Mouse (Mus musculus) C2C12 (cell line): Measurements from ENCODE around the gene Fbln2. TPM values are rescaled to one million over a fixed set of nuclear protein-coding genes. Genes with fewer than 3 reads are reported as not detected.

ENCODE experiments used
- H3K27me3 ChIP-seq: one replicate; pipeline ENCODE4 v1.6.1; 2011; ENCODE audit not compliant: control insufficient read depth, insufficient read depth, insufficient read length
- H3K36me3 ChIP-seq: one replicate; pipeline ENCODE4 v1.6.1; 2011; ENCODE audit not compliant: control insufficient read depth, insufficient read depth
- H3K4me3 ChIP-seq: one replicate; pipeline ENCODE4 v1.5.1; 2011; ENCODE audit warnings: mild to moderate bottlenecking, control low read depth; ENCODE audit not compliant: poor library complexity, insufficient read depth, severe bottlenecking
- H3K79me2 ChIP-seq: one replicate; pipeline ENCODE4 v1.6.1; 2011; ENCODE audit not compliant: control insufficient read depth, insufficient read depth
- H3K79me3 ChIP-seq: one replicate; pipeline ENCODE4 v1.6.1; 2011; ENCODE audit warnings: low read depth, control low read depth
- H3ac ChIP-seq: one replicate; pipeline ENCODE3; 2011; ENCODE audit warnings: low read depth; ENCODE audit not compliant: control insufficient read depth, insufficient read length
- CEBPB ChIP-seq: IDR thresholded peaks from one replicate; pipeline ENCODE4 v1.6.1; 2011; ENCODE audit warnings: low read depth, mild to moderate bottlenecking, control low read depth, moderate library complexity
- CTCF ChIP-seq: IDR thresholded peaks from one replicate; pipeline ENCODE4 v1.5.1; 2011; ENCODE audit not compliant: control insufficient read depth, insufficient read depth, insufficient read length
- FOSL1 ChIP-seq: IDR thresholded peaks from one replicate; pipeline ENCODE4 v1.8.0; 2011; ENCODE audit warnings: mild to moderate bottlenecking, low read length; ENCODE audit not compliant: poor library complexity, insufficient read depth, severe bottlenecking
- MAX ChIP-seq: IDR thresholded peaks from one replicate; pipeline ENCODE4 v1.6.1; 2011; ENCODE audit warnings: mild to moderate bottlenecking, control low read depth
- MYOD1 ChIP-seq: IDR thresholded peaks from one replicate; pipeline ENCODE4 v1.6.1; 2011; ENCODE audit warnings: low read depth; ENCODE audit not compliant: control insufficient read depth, insufficient read length
- MYOG ChIP-seq: IDR thresholded peaks from one replicate; pipeline ENCODE4 v1.6.1; 2011; ENCODE audit not compliant: control insufficient read depth, insufficient read length; ENCODE audit errors: extremely low read depth
- USF1 ChIP-seq: IDR thresholded peaks from one replicate; pipeline ENCODE4 v1.6.1; 2011; ENCODE audit warnings: low read depth, mild to moderate bottlenecking, control low read depth, moderate library complexity
- polyA plus RNA-seq: library from polyadenylated mRNA; unstranded; fragments of >200 nt; fragmentation: generic; extraction: Trizol; gene quantifications from one replicate; pipeline ENCODE4 v1.2.1, GENCODE M21; 2012; ENCODE audit warnings: missing spikeins

The Fbln2 gene
- polyA plus RNA-seq, 1 experiment: 91.6 TPM

DNA sequence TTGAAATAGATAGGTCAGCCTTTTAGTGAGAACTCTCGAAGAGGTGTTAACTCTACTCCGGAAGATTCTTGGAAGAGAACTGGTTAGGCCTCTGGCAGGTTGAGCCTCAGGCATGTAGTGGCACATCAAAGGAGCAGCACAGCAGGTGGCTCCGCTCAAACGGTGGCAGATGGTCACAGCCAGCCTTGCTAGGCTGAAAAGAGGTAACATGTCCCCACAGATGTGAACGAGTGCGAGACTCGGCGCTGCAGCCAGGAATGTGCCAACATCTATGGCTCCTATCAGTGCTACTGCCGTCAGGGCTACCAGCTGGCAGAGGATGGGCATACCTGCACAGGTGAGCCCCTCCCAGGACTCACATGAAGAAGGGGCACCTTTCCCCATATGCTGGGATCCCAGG, 56.1 kb downstream of the Fbln2 start:
- Histone ChIP-seq H3ac (no peak overlapping the region), H3K27me3 (no peaks in the 10 kb centered on the region), H3K79me2 (no peaks in the 10 kb centered on the region), H3K79me3 (no peaks in the 10 kb centered on the region), H3K4me3 (no peak overlapping the region), H3K36me3 (peaks cover 37% of the 10 kb centered on the region)
- no peak for TF ChIP-seq CEBPB
- no peak for TF ChIP-seq MAX
- TF ChIP-seq USF1: no peak
- TF ChIP-seq CTCF: no peak
- no peak for TF ChIP-seq FOSL1
- TF ChIP-seq MYOG: no peak
- TF ChIP-seq MYOD1: no peak

DNA sequence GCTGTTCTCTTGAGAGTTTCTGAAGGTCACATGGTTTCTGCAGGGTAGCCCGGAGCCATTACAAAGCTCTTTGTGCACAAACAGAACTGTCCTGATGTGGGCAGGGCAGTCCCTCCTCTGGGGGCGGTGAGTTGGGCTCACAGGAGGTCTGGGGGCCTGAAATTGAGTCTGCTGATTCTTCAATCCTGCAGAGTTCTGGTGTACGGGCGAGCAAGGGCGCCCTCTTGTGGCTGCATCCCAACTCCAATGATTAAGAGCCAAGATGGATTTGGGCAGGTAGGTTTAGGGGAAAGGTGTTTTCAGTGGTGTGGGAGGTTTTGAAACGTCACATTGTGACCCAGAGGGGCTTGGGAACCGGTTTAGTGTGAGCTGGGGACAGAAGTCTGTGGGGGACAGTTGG, 65.3 kb downstream of the Fbln2 start:
- Histone ChIP-seq H3K79me3 (no peaks in the 10 kb centered on the region), H3K27me3 (no peaks in the 10 kb centered on the region), H3ac (no peak overlapping the region), H3K36me3 (peaks cover 6% of the 10 kb centered on the region), H3K4me3 (no peak overlapping the region), H3K79me2 (no peaks in the 10 kb centered on the region)
- no peak for TF ChIP-seq MYOG
- TF ChIP-seq CTCF: peak; percentile 41

DNA sequence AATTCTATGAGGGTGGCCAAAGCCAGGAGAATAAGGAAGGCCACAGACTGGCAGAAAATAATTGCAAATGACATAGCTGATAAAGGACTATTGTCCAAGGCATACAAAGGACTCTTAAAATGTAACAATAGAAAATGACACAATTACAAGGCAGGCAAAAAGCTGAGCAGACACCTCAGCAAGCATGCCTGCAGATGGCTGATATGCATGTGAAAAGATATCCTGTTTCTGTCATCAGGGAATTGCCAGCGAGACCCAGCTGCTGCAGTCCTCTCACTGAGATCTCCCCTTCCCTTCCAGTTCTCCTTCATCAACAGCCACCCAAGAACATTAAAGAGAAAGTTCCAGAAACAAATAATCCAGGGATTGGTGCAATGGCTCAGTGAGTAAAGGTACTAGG, 66.0 kb downstream of the Fbln2 start:
- Histone ChIP-seq H3K79me2 (no peaks in the 10 kb centered on the region), H3ac (no peak overlapping the region), H3K27me3 (no peaks in the 10 kb centered on the region), H3K4me3 (no peak overlapping the region), H3K36me3 (no peaks in the 10 kb centered on the region), H3K79me3 (no peaks in the 10 kb centered on the region)
- no peak for TF ChIP-seq FOSL1

DNA sequence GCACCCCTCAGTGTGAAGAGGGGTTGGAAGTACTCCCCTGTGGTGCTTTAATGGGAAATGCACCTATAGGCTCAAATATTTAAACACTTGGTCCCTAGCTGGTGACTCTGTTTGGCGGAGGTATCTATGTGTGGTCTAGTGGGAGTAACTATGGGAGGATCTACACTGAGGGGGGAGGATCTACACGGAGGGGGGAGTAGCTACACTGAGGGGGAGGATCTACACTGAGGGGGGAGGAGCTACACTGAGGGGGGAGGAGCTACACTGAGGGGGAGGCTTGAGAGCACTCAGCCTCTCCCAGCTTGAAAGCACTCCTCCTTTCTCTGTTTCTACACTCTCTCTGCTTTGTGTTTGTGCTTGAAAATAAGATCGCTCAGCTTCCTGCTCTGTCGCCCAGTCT, 67.2 kb downstream of the Fbln2 start:
- Histone ChIP-seq H3K36me3 (no peaks in the 10 kb centered on the region), H3ac (no peak overlapping the region), H3K79me3 (no peaks in the 10 kb centered on the region), H3K4me3 (no peak overlapping the region), H3K27me3 (peaks cover 6% of the 10 kb centered on the region), H3K79me2 (no peaks in the 10 kb centered on the region)
- no peak for TF ChIP-seq MAX
- TF ChIP-seq MYOG: no peak
- no peak for TF ChIP-seq CEBPB
- no peak for TF ChIP-seq CTCF
- no peak for TF ChIP-seq MYOD1
- TF ChIP-seq USF1: no peak
- no peak for TF ChIP-seq FOSL1

DNA sequence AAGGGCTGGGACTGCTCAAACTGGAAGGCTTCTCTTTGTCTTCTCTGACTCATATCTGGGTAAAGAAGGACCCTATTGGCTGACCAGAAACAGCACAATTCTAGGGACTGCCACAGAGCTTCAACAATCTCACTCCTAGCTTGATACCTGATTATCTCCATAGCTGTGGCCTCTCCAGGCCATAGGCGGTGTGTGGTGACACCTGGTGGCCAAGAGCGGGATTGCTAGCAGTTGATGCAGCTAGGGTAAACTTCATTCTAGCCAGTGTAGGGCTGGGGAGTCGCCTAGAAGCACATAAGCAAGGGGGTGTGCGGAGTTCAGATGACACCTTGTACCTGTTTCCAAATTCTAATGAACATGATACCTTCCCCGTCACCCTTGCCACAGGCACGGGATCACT, 69.0 kb downstream of the Fbln2 start:
- Histone ChIP-seq H3K27me3 (peaks cover 9% of the 10 kb centered on the region), H3K4me3 (no peak overlapping the region), H3K79me3 (no peaks in the 10 kb centered on the region), H3ac (no peak overlapping the region), H3K36me3 (no peaks in the 10 kb centered on the region), H3K79me2 (no peaks in the 10 kb centered on the region)
- no peak for TF ChIP-seq MAX
- no peak for TF ChIP-seq MYOD1
- no peak for TF ChIP-seq CEBPB
- TF ChIP-seq CTCF: peak; percentile 90
- no peak for TF ChIP-seq FOSL1

DNA sequence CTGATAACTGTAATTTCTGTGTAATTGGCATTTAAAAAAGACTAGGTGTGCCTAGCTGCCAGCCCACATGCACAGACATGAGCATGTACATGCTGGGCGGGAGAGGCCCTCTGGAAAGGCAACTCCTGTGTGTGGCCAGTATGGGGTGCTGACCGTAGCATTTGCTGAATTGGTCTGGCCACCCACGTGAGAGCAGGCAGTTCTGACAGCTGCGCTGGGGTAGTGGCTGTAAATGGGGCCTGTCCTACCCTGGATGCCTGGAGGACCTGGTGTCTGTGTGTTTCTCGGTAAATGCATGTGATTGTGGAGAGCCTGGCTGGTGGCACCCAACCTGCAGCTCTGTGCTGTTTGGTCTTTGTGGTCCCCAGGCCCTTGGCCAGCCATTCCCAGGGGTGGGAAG, 69.5 kb downstream of the Fbln2 start:
- no peaks in the 10 kb centered on the region for H3K79me3 ChIP-seq
- TF ChIP-seq USF1: no peak
- no peak for TF ChIP-seq MAX
- no peak for TF ChIP-seq CEBPB
- H3K79me2 ChIP-seq: no peaks in the 10 kb centered on the region
- H3K4me3 ChIP-seq: no peak overlapping the region
- H3ac ChIP-seq: no peak overlapping the region
- peaks cover 11% of the 10 kb centered on the region for H3K27me3 ChIP-seq
- no peaks in the 10 kb centered on the region for H3K36me3 ChIP-seq

DNA sequence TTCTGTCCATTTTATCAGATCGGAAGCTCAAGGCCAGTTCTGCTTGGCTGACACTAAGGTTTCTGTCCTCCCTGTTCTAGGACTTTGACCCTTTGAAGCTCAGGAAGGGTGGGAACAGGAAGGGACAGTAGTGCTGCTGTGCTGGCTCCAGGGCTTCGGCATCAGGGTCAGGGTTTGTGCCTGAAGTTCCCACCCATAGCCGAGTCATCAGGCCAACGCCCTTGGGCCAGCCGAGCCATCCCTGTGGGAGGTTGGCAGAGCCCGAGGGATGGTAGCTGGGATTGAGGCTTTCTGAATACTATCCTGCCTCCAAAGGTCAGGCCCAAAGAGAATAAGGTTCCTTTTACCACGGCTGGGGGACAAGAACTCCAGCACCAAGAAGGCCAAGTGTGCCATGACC, 70.8 kb downstream of the Fbln2 start:
- TF ChIP-seq MYOG: no peak
- TF ChIP-seq CTCF: no peak
- no peak for TF ChIP-seq MYOD1
- no peak for TF ChIP-seq FOSL1
- TF ChIP-seq CEBPB: no peak
- no peak for TF ChIP-seq MAX
- TF ChIP-seq USF1: no peak
- Histone ChIP-seq H3K4me3 (no peak overlapping the region), H3ac (no peak overlapping the region), H3K36me3 (no peaks in the 10 kb centered on the region), H3K27me3 (peaks cover 14% of the 10 kb centered on the region), H3K79me2 (no peaks in the 10 kb centered on the region), H3K79me3 (no peaks in the 10 kb centered on the region)
